Mouse (Mus musculus): ENCODE results near the gene Gm5741.

- TF ChIP-seq CTCF (IDR thresholded peaks at IDR 0.05; ENCODE audit: low read depth, low read length) (no peak), GATA1 (IDR thresholded peaks at IDR 0.05; ENCODE audit: borderline replicate concordance, low read length) (no peak), GATA2 (IDR thresholded peaks at IDR 0.05; ENCODE audit: borderline replicate concordance, low read depth, low read length) (no peak), TAL1 (conservative IDR thresholded peaks at IDR 0.05; ENCODE audit: low read depth, low read length) (no peak), POLR2AphosphoS5 (IDR thresholded peaks at IDR 0.05; ENCODE audit: insufficient replicate concordance, low read depth, low read length) (no peak)
These were observed 3.3 kb upstream of the Gm5741 start for GRCm38 (mm10) chr8:85071041-85071440.

All from G1E (cell line).